Mouse (Mus musculus): Measurements from ENCODE around the gene Pmpca. TPM values are rescaled to one million over a fixed set of nuclear protein-coding genes. Genes with fewer than 3 reads are reported as not detected.

Pmpca gene
- 95.3 and 100 TPM in 2 replicates for polyA plus RNA-seq (2015; fragmentation: Nextera tagmentation; extraction: Ambion mirVana)

DNA sequence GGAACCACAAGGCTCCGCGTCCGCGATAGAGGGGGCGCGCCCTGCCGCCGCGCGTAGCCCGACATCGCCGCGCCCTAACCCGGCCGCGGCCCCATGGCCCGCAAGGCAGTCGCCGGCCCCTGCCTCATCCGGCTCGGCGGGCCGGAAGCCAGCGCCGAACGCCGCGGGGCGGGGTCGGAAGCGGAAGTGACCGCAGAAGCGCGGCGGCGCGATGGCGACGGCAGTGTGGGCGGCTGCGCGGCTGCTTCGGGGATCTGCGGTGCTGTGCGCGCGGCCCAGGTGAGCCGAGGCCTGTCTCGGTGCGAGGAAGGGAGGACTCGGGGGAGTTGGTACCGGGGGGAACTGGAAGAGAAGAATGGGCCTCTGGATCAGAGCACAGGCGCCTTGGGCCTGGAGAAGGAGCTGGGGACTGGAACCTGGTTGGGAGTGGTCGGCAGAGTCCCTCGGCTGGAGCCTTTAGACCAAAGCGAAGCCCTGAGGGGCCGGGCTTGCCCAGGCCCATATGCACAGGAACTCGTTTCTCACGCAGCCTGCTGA, at the start of gene Pmpca, which contains the start of gene Entr1:
Gene Pmpca, plus strand, starts transcription at position 186 of the 537 bp plus-strand sequence.
Gene Entr1, minus strand, starts transcription at position 163 of the 537 bp plus-strand sequence.
- H3K27ac ChIP-seq (ENCODE audit: low read length): peak within 1 kb of the TSS; percentile 62
- H3K27me3 ChIP-seq (replicated peaks; ENCODE audit: control insufficient read depth, insufficient read depth, low read length): no peaks in the 10 kb centered on the region
- peaks cover 44% of the 10 kb centered on the region for H3K36me3 ChIP-seq (ENCODE audit: control insufficient read depth, insufficient read depth)
- peak within 1 kb of the TSS; percentile 97 for H3K4me3 ChIP-seq (replicated peaks; ENCODE audit: low read length)
- H3K9me3 ChIP-seq (ENCODE audit: control insufficient read depth, low read length): no peaks in the 10 kb centered on the region
- peaks cover 22% of the 10 kb centered on the region for H3K4me1 ChIP-seq (replicated peaks; ENCODE audit: control insufficient read depth, insufficient read depth, low read length)
- peak; percentile 94 for ATAC-seq
- peak within 1 kb of the TSS; percentile 99 for H3K4me2 ChIP-seq (ENCODE audit: low read length)
- peak within 1 kb of the TSS; percentile 81 for H3K9ac ChIP-seq (replicated peaks; ENCODE audit: low read depth, low read length)
- WGBS: under 1% methylated on average over 57 of the region's 60 CpGs

DNA sequence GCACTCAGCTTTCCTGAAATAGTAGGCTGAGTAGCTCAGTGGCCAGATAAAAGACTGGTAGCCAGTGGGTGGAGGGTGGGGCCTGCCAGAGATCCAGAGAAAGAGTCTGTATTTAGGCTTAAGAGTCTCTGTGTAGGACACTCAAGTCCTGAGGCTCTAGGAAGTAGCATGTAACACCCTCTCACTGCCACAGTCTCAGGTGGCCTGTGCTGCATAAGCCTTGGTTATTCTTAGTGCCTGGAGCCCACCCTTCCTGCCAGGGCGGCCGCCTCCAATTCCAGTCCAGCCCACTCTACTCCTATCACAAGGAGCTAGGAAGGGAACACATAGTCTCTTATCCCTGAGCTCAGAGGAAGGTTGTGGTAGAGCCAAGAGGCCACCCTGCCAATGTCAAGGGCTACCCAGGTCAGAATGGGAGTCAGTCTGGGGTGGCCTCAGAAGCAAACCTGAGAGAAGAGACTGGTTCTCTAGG, 47.6 kb upstream of the Pmpca start:
- ATAC-seq: no peak
- Histone ChIP-seq H3K9ac (replicated peaks; ENCODE audit: low read depth, low read length) (no peak overlapping the region), H3K27me3 (replicated peaks; ENCODE audit: control insufficient read depth, insufficient read depth, low read length) (no peaks in the 10 kb centered on the region), H3K9me3 (ENCODE audit: control insufficient read depth, low read length) (no peaks in the 10 kb centered on the region), H3K4me2 (ENCODE audit: low read length) (no peak overlapping the region), H3K4me1 (replicated peaks; ENCODE audit: control insufficient read depth, insufficient read depth, low read length) (peaks cover 5% of the 10 kb centered on the region), H3K4me3 (replicated peaks; ENCODE audit: low read length) (no peak overlapping the region), H3K36me3 (ENCODE audit: control insufficient read depth, insufficient read depth) (peaks cover 37% of the 10 kb centered on the region), H3K27ac (ENCODE audit: low read length) (no peak overlapping the region)
- 93% methylated on average over 2 of the region's 2 CpGs for WGBS

DNA sequence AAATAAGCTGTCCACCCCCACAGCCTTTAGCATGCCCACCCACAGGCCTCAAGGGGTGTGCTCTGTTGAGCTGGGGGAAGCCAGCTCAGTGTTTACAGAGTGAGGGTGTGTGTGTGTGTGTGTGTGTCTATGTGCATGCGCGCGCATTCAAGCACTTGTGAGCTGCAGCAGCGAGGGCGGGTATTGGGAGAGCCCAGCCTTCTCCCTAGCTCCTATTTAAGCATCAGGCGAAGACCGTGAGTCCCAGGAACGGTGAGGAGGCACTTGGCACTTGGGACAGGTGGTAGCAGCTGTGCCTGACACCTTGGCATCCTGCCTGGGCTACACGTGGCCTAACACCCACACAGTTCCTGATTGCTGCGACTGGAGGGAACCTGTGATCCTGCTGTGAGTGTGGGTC, 47.1 kb upstream of the Pmpca start:
- ATAC-seq: no peak
- 60% methylated on average over 10 of the region's 10 CpGs for WGBS
- Histone ChIP-seq H3K4me2 (ENCODE audit: low read length) (no peak overlapping the region), H3K4me3 (replicated peaks; ENCODE audit: low read length) (no peak overlapping the region), H3K4me1 (replicated peaks; ENCODE audit: control insufficient read depth, insufficient read depth, low read length) (peaks cover 5% of the 10 kb centered on the region), H3K27me3 (replicated peaks; ENCODE audit: control insufficient read depth, insufficient read depth, low read length) (no peaks in the 10 kb centered on the region), H3K9me3 (ENCODE audit: control insufficient read depth, low read length) (no peaks in the 10 kb centered on the region), H3K27ac (ENCODE audit: low read length) (no peak overlapping the region), H3K36me3 (ENCODE audit: control insufficient read depth, insufficient read depth) (peaks cover 41% of the 10 kb centered on the region), H3K9ac (replicated peaks; ENCODE audit: low read depth, low read length) (no peak overlapping the region)

DNA sequence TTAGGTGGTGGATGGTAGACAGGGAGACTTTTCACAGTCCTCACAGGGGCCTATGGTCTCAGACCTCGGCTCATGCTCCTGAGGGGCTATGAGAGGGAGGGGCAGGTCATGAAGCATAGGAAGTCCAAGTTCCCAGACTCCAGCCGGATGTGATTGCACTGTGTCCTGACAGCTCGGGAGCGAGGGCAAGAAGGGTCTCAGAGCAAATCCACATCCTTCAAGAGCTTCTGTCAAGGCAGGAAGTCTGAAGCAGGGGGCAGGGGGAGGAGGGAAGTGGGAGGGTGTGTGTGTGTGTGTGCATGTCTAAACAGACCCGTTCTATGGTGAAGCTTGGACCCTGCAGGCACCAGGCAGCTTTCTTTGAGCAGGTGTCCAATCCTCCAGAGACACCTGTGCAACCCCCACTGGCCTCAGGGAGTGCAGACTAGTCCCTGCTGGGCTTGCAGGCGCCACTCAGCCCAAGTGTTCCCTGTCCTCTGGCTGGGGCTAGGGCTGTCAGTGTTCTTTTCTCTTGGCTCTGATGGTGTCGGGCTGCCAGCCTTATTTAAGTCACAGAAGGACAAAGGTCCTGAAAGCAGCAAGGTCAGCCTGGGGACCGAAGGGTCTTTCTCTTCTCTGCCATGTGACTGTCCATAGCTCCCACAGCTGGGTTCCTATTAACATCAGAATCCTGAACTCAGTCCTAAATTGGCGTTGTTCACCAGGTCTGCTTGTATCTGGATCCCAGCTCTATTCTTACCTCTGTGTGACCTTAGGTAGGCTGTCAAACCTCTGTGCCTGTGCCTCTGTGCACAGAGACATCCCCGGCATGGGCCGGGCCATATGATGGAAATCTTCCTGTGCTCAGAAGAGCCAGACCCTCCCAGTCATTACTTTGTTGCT, 46.3 kb upstream of the Pmpca start:
- no peak for ATAC-seq
- WGBS: 81% methylated on average over 11 of the region's 11 CpGs
- Histone ChIP-seq H3K27ac (ENCODE audit: low read length) (no peak overlapping the region), H3K9ac (replicated peaks; ENCODE audit: low read depth, low read length) (no peak overlapping the region), H3K4me1 (replicated peaks; ENCODE audit: control insufficient read depth, insufficient read depth, low read length) (peaks cover 5% of the 10 kb centered on the region), H3K36me3 (ENCODE audit: control insufficient read depth, insufficient read depth) (peaks cover 43% of the 10 kb centered on the region), H3K4me3 (replicated peaks; ENCODE audit: low read length) (no peak overlapping the region), H3K4me2 (ENCODE audit: low read length) (no peak overlapping the region), H3K27me3 (replicated peaks; ENCODE audit: control insufficient read depth, insufficient read depth, low read length) (no peaks in the 10 kb centered on the region), H3K9me3 (ENCODE audit: control insufficient read depth, low read length) (no peaks in the 10 kb centered on the region)

DNA sequence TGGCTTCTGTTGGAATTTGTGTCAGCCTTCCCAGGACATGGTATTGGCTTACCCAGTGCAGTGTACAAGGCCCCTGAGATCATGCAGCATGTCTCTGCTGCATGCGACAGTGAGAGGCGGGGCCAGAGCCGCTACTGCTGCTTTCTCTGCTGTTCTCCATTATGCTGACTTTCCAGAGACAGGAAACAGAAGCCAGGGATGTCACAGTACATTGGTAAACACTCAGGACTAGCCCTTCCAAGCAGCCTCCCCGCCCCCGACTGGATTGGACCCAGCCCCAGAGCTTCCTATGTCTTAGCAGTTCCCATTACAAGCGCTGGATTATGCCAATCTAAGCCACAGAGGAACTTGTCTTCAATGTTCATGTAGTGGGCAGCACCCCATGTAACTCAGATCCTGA, 40.9 kb upstream of the Pmpca start:
- H3K4me1 ChIP-seq (replicated peaks; ENCODE audit: control insufficient read depth, insufficient read depth, low read length): peaks cover 17% of the 10 kb centered on the region
- no peak for ATAC-seq
- H3K36me3 ChIP-seq (ENCODE audit: control insufficient read depth, insufficient read depth): peaks cover 23% of the 10 kb centered on the region
- H3K9me3 ChIP-seq (ENCODE audit: control insufficient read depth, low read length): no peaks in the 10 kb centered on the region
- no peaks in the 10 kb centered on the region for H3K27me3 ChIP-seq (replicated peaks; ENCODE audit: control insufficient read depth, insufficient read depth, low read length)
- 75% methylated on average over 6 of the region's 6 CpGs for WGBS
- H3K4me3 ChIP-seq (replicated peaks; ENCODE audit: low read length): no peak overlapping the region
- no peak overlapping the region for H3K27ac ChIP-seq (ENCODE audit: low read length)
- no peak overlapping the region for H3K9ac ChIP-seq (replicated peaks; ENCODE audit: low read depth, low read length)
- H3K4me2 ChIP-seq (ENCODE audit: low read length): no peak overlapping the region

DNA sequence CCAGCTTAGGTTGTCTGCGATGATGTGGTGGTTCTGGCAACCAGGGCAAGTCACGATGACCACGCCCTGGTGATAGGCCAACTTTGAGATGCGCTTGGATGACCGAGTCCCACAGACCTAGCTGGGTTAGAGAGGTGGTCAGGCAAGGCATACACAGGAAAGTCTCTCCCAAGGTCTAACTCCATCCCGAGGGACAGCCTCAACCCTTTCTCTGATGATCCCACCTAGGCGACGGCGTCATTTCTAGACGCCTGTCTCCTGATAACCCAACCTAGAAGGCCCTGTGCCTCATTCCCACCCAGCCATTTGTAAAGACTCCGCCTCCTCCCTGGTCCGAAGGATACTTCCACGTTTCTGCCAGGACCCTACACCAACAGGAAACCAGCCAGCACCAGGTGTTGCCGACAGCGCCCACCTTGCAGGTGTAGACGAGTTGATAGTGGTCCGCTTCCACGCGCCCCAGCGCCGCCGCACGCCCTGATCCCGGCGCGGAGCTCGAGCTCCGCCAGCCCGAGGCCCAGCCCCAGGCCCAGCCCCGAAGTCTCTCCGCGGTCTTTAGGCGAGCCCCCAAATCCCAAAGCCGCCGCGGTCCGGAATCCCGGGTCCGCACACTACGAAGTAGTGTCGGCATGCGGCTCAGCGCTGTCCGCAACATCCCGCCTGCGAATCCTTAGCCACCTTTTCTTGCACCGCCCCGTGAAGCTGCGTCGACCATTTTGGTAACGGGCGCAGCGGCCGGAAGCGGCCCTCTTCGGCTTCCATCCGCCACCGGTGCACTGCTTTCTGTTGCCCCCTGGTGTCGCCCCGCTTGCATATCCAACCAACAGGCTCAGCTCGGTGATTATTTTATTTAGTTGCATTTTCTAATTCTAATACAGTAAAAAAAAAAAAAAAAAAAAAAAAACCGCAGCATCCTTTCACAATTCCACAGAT, 37.5 kb upstream of the Pmpca start, which contains the start of gene Dnlz:
Gene Dnlz, minus strand, starts transcription at position 753 of the 933 bp plus-strand sequence.
- no peaks in the 10 kb centered on the region for H3K27me3 ChIP-seq (replicated peaks; ENCODE audit: control insufficient read depth, insufficient read depth, low read length)
- peak; percentile 87 for ATAC-seq
- WGBS: 2% methylated on average over 62 of the region's 62 CpGs
- peak within 1 kb of the TSS; percentile 93 for H3K4me2 ChIP-seq (ENCODE audit: low read length)
- peaks cover 20% of the 10 kb centered on the region for H3K4me1 ChIP-seq (replicated peaks; ENCODE audit: control insufficient read depth, insufficient read depth, low read length)
- peak within 1 kb of the TSS; percentile 96 for H3K9ac ChIP-seq (replicated peaks; ENCODE audit: low read depth, low read length)
- peak within 1 kb of the TSS; percentile 89 for H3K4me3 ChIP-seq (replicated peaks; ENCODE audit: low read length)
- H3K9me3 ChIP-seq (ENCODE audit: control insufficient read depth, low read length): no peaks in the 10 kb centered on the region
- H3K27ac ChIP-seq (ENCODE audit: low read length): peak within 1 kb of the TSS; percentile 87
- H3K36me3 ChIP-seq (ENCODE audit: control insufficient read depth, insufficient read depth): peaks cover 5% of the 10 kb centered on the region

DNA sequence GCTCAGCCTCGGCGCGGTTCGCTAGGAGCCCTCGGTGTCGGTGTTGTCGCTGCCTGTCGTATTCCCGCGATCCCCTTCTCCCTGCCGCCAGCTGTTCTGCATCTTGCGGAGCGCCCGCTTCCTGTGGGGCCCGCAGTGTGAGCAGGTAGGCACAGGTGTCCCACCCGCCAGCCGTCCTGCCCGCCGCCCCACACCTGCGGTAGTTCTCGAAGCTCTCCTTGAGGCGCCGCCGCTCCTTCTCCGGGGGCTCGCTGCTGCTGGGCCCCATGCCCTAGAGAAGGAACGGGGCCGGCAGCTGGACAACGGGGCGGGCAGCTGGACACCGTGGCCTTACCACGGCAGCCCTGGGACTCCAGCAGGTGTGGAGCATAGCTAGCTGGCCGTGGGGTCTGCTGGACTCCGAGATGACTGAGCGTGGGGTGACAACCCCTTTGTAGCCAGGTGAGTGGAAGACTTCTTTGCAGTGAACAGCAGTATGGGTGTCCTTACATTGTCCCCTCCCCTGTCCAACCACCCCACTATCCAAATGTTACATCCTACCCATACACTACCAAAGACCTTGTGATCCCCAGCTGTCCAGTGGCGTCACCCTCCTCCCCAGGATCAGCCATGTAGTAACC, 36.7 kb upstream of the Pmpca start:
- Histone ChIP-seq H3K36me3 (ENCODE audit: control insufficient read depth, insufficient read depth) (no peaks in the 10 kb centered on the region; the same call in none of the 2 replicates), H3K4me1 (replicated peaks; ENCODE audit: control insufficient read depth, insufficient read depth, low read length) (peaks cover 20% of the 10 kb centered on the region), H3K4me3 (replicated peaks; ENCODE audit: low read length) (peak overlapping the region; percentile 89), H3K27ac (ENCODE audit: low read length) (peak overlapping the region; percentile 87), H3K9ac (replicated peaks; ENCODE audit: low read depth, low read length) (peak overlapping the region; percentile 96), H3K4me2 (ENCODE audit: low read length) (peak overlapping the region; percentile 82), H3K9me3 (ENCODE audit: control insufficient read depth, low read length) (no peaks in the 10 kb centered on the region), H3K27me3 (replicated peaks; ENCODE audit: control insufficient read depth, insufficient read depth, low read length) (no peaks in the 10 kb centered on the region)
- WGBS: 3% methylated on average over 36 of the region's 36 CpGs
- ATAC-seq: peak; percentile 57

DNA sequence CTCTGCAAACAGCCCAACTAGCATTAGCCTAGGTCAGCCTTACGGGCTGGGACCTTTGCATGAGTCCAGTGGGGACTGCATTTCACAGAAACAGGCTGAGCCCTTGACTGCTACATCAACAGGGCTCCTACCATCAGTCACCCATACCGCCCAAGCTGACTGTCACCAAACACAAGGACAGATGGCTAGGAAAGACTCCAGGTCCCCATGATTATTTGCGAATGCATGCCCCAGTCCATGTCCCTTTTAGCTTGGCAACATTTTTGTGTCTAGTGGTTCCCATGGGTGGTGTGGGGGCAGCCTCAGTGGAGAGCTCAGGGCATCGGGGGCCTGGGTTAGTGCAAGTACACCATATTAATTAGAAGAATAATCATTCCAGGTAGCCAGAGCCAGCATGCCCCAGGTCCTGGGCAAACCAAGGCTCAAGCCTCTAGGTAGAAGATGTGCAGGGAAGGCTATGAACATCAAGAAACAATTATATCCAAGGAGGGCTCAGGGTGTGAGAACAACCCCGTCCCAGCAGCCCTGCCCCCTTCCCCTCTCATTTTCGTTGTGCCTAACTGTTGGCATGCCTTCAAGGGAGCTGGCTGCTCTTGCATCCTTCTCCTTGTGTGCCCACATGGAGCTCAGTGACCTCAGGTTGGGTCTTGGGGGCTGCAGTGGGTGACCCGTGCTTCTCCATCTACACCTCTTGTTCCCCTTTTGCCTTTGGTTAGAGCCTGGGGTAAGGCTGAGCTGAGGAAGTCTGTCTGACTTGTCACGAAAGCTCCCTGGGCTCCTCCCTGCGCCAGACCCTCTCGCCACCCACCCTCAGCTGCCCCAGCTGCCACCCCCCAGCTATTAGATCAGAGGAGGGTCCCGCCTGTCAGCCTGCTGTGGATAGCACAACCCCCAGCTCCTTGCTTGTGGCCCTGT, 35.8 kb upstream of the Pmpca start:
- Histone ChIP-seq H3K4me1 (replicated peaks; ENCODE audit: control insufficient read depth, insufficient read depth, low read length) (peaks cover 20% of the 10 kb centered on the region), H3K4me2 (ENCODE audit: low read length) (peak overlapping the region; percentile 82), H3K36me3 (ENCODE audit: control insufficient read depth, insufficient read depth) (no peaks in the 10 kb centered on the region; the same call in 1 of the 2 replicates), H3K27me3 (replicated peaks; ENCODE audit: control insufficient read depth, insufficient read depth, low read length) (no peaks in the 10 kb centered on the region), H3K9ac (replicated peaks; ENCODE audit: low read depth, low read length) (peak overlapping the region; percentile 96), H3K27ac (ENCODE audit: low read length) (no peak overlapping the region), H3K4me3 (replicated peaks; ENCODE audit: low read length) (peak overlapping the region; percentile 89), H3K9me3 (ENCODE audit: control insufficient read depth, low read length) (no peaks in the 10 kb centered on the region)
- ATAC-seq: no peak
- 88% methylated on average over 11 of the region's 11 CpGs for WGBS

All from forebrain, embryonic 16.5 days (tissue).